Mouse (Mus musculus): ENCODE measurements around the gene Parl. TPM values are rescaled to one million over a fixed set of nuclear protein-coding genes. Genes with fewer than 3 reads are reported as not detected.

Gene Parl
- 10 to 100 TPM; 43.9 to 54.0 TPM for total RNA-seq (2021)

DNA sequence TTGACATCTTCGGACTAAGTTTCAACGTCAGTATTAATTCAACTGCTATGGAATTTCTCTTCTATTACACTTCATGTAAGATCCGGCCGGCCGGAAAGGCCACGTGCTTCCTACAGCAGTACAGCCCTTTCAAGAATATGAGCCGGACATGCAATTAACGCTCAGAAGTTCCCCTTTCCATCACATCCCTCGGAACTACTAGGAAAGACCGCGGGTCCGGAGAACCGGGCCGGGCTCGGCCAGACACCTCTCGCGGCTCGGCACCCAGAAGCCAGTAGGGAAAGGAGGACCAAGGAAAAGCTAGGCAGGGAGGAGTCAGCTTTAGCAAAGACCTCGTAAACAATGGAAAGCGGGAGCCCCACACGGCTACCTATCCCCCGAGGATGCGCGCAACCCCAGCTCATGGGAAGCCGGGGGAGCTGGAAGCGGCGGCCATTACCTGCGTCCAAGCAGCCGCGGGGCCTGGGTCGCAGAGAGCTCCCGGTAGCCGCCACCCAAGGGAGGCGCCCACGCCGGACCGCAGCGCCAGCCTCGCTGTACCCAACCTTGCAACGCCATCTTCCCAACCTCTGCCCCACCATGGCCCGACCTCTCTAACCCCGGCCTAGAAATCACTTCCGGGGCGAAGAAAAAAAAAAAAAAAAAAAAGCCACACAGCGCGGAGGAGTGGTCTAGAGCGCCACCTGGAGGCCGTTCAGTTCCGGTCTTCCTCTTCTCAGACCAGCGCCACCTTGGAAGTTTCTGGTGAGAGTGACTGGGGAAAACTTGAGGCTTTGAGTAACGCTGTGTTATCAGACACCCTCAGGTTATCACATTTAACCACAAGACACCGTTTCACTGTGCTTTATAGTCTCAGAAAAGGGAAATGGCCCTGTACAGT lies at the start of gene Parl:
Gene Parl (minus strand): TSS at position 618 of the 880 bp plus-strand sequence.
- intact Hi-C loops (cut with DNase I): loop anchor here (2.0 to 5.0 kb wide), 2 partner anchors 89 to 575 kb away; no protein-coding TSS in a partner anchor
- peak; percentile 73 to 75 for DNase-seq (ENCODE audit: low spot score in 2 of 2)

DNA sequence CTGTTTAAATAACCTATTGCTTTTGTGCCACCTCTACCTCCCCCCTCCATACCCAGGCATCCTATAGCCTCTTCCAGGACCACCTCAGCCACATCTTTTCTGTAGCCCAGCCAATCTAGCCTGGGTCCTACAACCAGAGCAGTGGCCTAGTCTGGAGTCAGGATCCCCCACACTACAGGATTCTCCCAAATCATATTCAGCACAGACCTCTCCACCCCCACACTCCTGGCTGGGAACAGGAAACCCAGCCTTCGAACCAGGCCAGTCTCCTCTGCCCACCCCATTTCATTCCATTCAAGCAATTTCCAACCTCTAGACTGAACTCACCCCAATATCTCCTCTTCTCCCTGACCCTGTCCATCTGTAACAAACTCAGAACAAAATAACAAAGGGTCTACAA lies 43.3 kb upstream of the Parl start:
- intact Hi-C loops (cut with DNase I): no loop called here
- DNase-seq (ENCODE audit: low spot score in 2 of 2): no peak

DNA sequence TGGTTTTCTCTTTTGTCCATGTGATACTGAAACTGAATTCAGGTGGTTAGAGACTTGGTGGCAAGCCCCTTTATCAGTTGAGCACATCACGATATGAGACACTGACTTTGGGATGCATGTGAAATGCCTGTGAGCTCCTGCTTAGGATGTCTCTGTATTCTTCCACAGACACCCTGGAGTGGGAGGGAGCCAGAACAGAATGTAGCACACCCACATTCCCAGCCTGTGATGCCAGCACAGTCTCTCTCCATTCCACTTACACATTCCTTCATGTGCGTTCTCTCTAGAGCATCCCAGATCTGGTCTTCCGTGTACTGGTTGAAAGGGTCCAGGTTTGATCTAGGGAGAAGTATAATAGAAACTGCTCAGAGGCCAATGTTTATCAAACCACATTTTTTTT lies 36.4 kb upstream of the Parl start:
- intact Hi-C loops (cut with DNase I): no loop called here
- peak; percentile 64 to 80 for DNase-seq (ENCODE audit: low spot score in 2 of 2)

DNA sequence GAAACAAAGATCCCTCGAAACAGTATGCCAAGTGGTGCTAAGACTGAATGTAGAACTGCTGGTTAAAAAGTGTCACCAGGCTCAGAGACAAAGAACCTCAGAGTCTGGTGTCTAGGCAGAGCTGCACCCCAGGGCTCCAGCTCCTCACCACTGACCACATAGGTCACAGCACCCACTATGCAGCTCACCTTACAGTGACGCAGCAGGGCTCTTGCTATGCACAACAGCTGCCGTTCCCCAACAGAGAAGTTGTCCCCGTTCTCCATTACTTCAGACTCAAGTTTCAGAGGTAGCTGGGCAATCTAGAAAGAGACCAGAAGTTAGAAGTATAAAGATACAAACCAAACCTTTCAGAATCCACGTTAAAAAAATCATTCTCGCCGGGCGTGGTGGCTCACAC lies 32.7 kb upstream of the Parl start:
- intact Hi-C loops (cut with DNase I): no loop called here
- no peak for DNase-seq (ENCODE audit: low spot score in 2 of 2)

DNA sequence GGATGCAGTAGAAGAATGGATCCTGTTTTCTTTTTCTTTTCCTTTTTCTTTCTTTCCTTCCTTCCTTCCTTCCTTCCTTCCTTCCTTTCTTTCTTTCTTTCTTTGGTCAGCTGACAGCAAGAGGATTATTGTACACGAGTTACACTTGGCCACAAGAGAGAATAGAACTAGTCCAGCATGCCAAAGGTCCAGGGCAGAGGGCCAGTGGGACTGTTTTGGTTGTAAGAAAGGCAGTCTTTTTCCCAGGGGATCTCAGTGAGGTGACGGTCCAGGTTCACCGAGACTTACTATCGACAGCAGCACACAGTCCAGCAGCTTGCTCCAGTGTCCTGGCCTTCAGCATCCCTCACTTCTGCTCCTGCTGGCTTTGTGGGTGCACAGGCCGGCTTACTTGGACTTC lies 26.1 kb upstream of the Parl start:
- DNase-seq (ENCODE audit: low spot score in 2 of 2): no peak
- intact Hi-C loops (cut with DNase I): no loop called here

DNA sequence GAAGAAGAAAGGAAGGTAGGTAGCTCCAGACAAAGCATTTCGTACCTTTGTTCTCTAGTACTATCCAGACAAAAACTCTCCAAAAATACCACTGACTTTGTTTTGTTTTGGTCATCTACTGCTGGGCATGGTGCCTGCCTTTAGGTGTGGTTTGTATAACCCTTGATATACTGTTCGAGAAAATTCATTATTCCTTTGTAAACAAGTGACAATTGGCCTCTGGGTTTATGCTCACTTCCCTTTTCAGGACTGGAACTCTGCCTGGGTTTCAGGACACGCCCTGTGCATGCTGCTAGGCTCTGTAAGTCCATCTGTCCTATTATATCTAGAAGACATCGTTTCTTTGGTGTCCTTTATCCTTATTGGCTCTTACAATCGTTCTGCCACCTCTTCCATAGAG lies 23.1 kb upstream of the Parl start, which contains the start of gene Cyp2ab1:
Gene Cyp2ab1 (minus strand): TSS at position 119 of the 400 bp plus-strand sequence.
- intact Hi-C loops (cut with DNase I): no loop called here
- DNase-seq (ENCODE audit: low spot score in 2 of 2): no peak

DNA sequence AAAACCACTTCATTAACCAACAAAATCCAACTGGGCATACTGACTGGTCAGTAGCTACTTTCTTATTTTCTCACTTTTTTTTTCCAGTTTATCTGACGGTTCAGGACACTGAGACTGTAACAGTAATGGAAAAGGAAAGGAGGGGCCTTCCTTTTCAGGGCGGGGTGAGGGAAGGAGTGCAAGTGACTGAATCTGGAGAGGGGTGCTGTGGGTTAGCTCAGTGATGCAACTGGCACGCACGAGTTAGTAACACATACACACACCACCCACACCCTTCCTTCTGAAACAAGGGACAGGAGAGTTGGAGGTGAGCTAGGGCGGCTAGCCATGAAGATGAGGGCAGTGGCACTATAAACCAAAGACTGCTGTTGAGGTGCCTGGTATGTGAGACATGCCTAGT lies 21.7 kb upstream of the Parl start:
- no peak for DNase-seq (ENCODE audit: low spot score in 2 of 2)
- intact Hi-C loops (cut with DNase I): no loop called here

DNA sequence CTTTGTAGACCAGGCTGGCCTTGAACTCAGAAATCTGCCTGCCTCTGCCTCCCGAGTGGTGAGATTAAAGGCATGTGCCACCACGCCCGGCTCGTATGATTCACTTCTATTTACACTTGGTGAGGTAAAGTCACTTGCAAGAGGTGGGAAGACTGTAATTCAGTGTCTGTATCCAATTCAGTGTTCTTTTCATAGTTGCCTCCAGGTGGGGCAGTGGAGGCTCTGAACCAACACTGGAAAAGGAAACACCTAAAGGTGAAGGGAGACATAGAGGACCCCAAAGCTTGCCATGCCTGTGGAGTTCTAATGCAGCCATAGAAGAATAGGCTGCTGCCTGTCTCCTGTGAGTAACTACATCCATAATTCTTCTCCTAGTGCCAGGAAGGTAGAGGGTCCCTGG lies 20.1 kb upstream of the Parl start:
- no peak for DNase-seq (ENCODE audit: low spot score in 2 of 2)
- intact Hi-C loops (cut with DNase I): no loop called here

DNA sequence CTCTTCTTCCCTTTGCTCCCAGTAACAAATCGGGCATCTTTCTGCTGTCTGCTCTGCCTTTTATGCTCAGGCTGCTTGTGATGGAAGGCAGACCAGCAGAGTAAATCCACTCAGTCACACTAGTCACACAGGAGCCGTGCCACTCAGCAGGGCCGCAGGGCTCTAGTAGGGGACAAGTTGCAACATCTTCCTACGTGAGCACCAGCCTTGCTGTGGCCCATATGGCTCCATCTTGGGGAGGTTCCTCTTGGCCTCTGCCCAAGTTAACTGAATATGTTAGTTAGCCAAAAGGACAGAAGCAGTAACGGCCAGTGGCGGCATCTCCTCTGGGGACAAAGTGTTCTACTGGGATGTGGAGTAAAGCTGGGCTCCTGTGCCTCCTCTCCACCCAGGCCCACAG lies 14.6 kb upstream of the Parl start:
- intact Hi-C loops (cut with DNase I): no loop called here

DNA sequence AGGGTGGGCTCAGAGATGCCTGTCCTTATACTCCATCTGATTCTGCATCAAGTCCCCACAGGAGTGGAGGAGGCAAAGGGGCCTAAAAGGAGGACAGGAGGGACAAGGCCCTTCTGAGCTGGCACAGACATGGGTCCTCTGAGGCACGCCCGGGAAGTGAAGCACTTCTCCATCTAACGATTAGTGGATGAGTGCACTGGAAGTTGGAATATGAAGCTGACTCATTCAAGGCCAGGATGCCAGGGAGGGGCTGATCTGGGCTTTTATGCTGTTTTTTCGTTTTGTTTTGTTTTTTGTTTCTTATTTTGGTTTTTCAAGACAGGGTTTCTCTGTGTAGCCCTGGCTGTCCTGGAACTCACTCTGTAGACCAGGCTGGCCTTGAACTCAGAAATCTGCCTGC lies 13.1 kb upstream of the Parl start:
- DNase-seq (ENCODE audit: low spot score in 2 of 2): no peak
- intact Hi-C loops (cut with DNase I): no loop called here

More for the DNA sequence above, 14.6 kb upstream of the Parl start:
- DNase-seq (ENCODE audit: low spot score in 2 of 2): no peak

DNA sequence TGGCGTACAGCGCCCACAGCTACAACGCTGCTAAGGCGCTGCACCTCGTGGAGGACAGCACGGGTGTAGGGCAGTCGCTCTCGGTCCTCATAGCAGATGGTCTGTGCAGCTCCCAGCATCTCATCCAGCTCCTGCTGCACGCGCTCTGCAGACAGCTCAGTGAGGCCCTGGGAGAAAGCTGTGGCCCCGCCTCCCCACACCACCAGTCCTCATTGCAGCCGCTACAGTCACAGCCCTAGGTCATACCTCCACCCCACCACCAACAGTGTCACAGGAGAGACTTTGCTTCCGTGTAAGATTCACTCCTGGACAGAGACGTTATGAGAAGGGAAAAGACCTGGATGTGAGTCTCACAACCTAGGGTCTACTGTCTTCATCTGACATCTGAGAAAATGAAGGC lies 10.1 kb upstream of the Parl start:
- intact Hi-C loops (cut with DNase I): no loop called here

DNA sequence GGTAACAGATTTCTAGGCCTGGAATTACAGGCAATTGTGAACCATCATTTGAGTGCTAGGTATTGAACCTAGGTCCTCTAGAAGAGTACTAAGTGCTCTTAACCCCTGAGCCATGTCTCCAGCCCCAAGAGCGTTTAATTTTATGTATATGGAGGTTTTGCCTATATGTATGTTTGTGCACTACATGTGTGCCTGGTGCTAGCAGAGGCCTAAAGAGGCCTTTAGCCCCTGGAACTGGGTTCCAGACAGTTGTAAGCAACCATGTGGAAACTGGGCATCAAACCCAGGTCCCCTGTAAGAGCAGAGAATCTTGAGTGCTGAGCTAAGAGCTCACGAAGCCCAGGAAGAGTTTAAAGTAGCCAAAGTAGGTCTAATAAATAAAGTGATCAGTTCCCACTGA lies 2.1 kb downstream of the Parl start:
- intact Hi-C loops (cut with DNase I): loop anchor here (5.0 kb wide), 1 partner anchor 573 kb away; no protein-coding TSS in a partner anchor
- DNase-seq (ENCODE audit: low spot score in 2 of 2): no peak

More for the DNA sequence above, 10.1 kb upstream of the Parl start:
- no peak for DNase-seq (ENCODE audit: low spot score in 2 of 2)

DNA sequence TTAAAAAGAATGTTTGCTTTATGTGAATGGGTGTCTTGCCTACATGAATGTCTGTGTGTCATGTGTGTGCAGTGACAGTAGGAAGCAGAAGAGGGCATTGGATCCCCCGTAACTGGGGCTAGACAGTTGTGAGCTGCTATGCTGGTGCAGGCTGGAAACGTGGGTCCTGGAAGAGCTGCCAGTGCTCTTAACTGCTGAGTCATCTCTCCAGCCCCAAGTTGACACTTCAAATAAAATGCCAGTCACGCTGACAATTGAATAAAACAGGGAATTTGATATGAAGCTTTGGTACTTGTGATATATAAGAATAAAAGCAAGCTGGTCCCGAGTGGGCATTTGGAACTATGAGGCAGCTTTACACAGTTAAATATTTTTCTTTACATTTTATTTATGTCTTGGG lies 21.9 kb downstream of the Parl start:
- intact Hi-C loops (cut with DNase I): no loop called here
- no peak for DNase-seq (ENCODE audit: low spot score in 2 of 2)

DNA sequence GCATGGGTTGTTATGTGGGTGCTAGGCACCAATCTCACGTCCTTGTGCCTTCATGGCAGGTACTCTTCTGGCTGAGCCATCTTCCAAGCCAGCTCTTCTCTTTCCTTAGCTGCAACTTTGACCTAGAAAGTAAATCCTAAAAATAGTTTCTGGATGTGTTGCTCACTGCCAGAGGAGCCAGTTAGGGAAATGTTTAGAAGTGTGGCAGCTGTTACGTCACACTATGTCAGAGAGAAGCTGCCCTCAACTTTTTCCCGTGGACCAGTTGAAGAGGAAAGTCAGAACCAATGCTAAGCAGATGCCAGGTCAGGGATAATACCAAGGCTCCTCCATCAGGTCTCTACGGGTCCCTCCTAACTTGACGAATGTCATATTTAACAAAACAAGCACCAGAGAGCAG lies 22.8 kb downstream of the Parl start:
- intact Hi-C loops (cut with DNase I): no loop called here
- DNase-seq (ENCODE audit: low spot score in 2 of 2): no peak

DNA sequence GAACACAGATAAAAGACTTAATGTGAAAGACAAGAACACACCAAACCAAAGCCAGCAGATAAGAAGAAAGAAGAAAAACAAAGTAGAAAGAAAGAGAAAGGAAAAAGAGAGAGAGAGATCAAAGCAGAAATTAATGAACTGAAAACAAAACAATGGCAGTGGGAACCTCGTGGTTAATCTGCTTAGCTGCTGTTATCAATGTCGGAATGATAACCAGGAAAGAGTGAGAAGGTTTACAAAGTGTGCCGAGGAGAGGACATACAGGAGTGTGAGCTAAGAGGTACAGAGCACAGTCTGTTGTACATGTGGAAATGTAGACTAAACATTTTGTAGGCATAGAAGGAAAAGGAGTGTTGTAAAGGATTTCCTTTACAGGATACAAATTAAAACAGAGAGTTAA lies 29.2 kb downstream of the Parl start:
- DNase-seq (ENCODE audit: low spot score in 2 of 2): no peak
- intact Hi-C loops (cut with DNase I): no loop called here

DNA sequence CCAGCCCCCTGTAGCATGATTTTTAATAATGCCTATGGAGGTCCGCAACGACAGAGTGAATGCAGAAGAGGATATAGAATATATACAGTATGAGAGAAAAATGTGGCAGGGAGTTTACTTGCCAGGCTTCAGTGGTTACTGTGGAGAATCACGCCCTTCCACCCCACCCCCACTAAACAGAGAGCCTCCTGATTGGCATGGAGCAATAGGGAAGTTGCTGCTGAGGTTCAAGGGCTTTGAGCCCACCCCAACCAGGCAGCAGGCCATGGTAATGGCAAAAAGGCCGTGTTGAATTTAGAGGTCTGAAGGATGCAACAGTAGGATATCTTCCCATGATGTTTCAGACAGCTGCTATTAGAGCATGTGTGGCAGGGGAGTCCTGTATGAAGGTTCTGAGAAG lies 30.8 kb downstream of the Parl start:
- intact Hi-C loops (cut with DNase I): no loop called here
- no peak for DNase-seq (ENCODE audit: low spot score in 2 of 2)

DNA sequence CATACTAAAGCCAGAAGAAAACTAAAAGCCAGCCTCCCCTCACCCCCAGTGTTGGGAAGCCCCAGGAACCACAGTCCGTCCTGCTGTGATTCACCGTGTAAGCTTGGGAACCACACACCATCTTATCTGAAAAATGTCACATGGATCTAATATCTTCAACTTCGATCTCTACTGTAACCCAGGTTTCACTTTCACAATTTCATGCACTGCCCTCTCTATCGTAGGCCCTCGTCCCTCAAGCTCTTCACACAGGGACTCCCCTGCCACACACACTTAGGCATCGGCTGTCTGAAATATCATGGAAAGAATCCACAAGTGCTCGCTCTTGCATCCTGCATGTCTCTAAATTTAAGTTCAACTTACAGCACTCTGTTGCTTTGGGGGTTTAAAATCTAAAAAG lies 37.1 kb downstream of the Parl start:
- intact Hi-C loops (cut with DNase I): no loop called here
- DNase-seq (ENCODE audit: low spot score in 2 of 2): no peak

DNA sequence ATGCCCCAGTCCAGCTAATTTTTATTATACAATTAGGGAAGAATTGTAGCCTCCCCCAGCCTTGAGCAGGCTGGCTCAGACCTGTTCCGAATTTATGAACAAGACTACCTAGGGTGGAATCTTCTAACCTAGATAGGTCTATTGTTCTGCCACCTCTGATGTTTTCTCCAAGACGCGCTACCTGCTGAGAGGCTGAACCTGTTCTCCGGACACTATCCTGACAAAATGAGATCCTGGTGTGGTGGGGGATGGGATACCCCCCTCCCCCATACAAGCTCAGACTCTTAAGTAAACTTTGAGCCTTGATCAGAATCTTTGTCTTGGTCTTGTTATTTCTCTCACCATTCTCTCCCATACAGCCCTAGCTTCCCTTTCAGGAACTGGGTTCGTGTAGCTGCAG lies 44.3 kb downstream of the Parl start:
- DNase-seq (ENCODE audit: low spot score in 2 of 2): no peak
- intact Hi-C loops (cut with DNase I): no loop called here

DNA sequence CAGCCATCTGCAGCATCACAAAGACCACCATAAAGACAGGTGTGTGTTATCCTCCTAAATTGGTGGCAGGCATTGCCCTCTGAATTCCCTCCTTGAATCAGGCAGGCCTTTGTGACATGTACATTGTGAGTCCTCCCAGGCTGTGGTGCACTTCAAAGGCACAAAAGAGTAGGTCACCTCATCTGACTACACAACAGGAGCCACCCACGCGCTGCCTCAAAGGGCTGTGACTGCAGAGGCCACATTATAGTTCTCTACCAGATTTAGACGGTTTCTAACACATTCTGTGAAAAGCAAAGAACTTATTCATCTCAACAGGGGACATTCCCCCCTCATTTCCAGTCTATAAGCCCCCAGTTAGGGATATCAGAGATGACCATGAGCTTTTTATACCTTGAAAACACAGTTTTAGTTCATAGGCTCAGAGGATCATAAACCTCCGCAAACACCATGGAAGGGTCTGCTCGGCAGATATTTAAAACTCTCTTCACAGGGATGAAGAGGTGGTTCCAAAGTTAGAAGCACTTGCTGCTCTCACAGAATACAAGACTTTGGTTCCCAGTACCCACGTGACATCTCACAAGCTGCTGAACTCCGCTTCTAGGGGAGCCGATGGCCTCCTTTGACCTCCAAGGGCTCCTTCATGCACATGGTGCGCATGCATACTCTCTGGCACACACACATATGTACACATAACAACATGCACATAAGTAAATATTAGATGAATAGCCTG lies 53.6 kb downstream of the Parl start:
- intact Hi-C loops (cut with DNase I): no loop called here
- peak in 1 of 2 experiments; percentile 36 for DNase-seq (ENCODE audit: low spot score in 2 of 2)

DNA sequence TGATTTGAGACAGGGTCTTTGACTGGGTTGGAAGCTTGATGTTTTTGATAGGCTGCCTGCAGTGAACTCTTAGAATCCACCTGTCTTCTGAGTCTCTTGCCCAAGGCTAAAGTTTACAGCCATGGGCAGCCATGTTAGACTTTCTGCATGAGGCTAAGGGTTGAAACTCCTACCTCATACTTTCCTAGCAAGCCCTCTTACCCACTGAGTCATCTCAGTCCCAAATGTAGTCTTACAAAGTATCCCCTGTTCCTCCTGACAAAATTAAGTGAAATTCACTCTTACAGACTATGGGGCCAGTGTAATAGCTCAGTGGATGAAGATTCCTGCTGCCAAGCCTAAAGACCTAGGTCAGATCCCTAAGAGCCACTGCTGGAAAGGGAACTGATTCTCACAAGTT lies 55.1 kb downstream of the Parl start:
- intact Hi-C loops (cut with DNase I): no loop called here
- no peak for DNase-seq (ENCODE audit: low spot score in 2 of 2)

All from left cerebral cortex, postnatal 36 days (tissue).